Mouse (Mus musculus) E14TG2a.4 (cell line): ENCODE data around the gene 2510002D24Rik.

Source experiments
- CTCF ChIP-seq: conservative IDR thresholded peaks from 2 replicates; pipeline ENCODE4 v1.5.1; 2014; ENCODE audit warnings: low read length
- NANOG ChIP-seq: IDR thresholded peaks from 2 replicates; pipeline ENCODE4 v1.6.1; 2014; ENCODE audit warnings: borderline replicate concordance, low read length, mixed read lengths
- POU5F1 ChIP-seq: IDR thresholded peaks from 2 replicates; pipeline ENCODE4 v1.6.1; 2014; ENCODE audit warnings: low read length, borderline replicate concordance

GRCm38 (mm10) chr16:18795223-18795899 is 41.0 kb upstream of the 2510002D24Rik start:
- TF ChIP-seq CTCF (no peak), POU5F1 (no peak), NANOG (no peak)
